Comparison of ENCODE assay signal across 8 mouse cellular contexts in the genomic region with DNA sequence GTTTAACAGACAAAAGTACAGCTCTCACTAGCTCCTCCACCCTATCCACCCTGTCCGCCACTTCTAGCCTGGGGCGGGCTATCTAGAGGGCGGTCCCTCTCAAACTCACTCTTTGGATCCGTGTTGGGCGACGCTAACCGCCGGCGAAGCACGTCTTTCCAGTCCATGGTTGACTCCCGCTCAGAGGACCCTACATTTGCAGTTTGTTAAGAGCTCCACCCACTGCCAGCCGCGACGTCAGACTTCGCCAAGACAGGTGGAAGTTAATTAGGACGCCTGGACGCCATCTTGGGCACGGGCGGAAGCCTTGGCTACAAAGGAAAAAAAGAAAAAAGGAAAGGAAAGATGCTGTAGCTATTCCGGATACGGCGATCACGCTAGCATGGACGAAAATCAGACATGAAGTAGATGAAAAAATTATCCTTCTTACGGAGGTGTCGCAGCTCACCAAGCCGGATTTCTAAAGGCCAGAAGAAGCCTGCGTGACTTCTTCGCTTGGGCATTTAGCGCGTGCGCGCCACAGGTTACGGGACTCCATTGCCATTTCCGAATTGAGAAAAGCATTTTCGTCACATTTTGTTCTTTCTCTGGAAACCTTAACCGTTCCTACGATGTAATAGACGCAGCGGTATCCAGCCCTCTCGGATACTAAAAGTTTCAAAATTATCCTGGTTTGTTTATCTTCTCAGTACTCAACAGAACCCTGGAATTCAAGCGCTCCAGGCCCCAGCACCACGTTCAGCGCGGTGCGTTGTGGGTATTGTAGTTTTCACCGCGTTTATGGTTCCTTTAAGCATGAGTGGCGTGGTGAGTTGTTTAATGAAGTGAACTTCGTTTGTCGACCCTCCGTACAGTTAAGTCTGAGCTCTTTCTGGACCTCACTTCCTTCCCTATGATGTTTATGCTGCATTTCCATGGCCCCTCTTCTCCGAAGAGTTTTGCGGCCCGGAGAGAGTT. TPM values are rescaled to one million over a fixed set of nuclear protein-coding genes. Genes with fewer than 3 reads are reported as not detected.
DNase-seq lines count a peak whose midpoint lies in the region; ATAC-seq lines count a peak whose summit lies in the region.

Gene Ppp2r3c, minus strand, starts transcription at position 514 of the 957 bp plus-strand sequence.

- H3K9ac ChIP-seq in forebrain, embryonic 14.5 days (ENCODE audit: low read length): peak within 1 kb of the TSS; percentile 79
- peak within 1 kb of the TSS; percentile 63 for H3K9ac ChIP-seq in neural tube, embryonic 15.5 days (replicated peaks)

- H3K4me2 ChIP-seq in forebrain, embryonic 14.5 days (ENCODE audit: low read length): peak within 1 kb of the TSS; percentile 74
- H3K4me2 ChIP-seq in neural tube, embryonic 15.5 days: peak within 1 kb of the TSS; percentile 57

- no peaks in the 10 kb centered on the region for H3K9me3 ChIP-seq in forebrain, embryonic 14.5 days (replicated peaks; ENCODE audit: control insufficient read depth, low read length)
- no peaks in the 10 kb centered on the region for H3K9me3 ChIP-seq in neural tube, embryonic 15.5 days (replicated peaks)

- peaks cover 14% of the 10 kb centered on the region for H3K36me3 ChIP-seq in forebrain, embryonic 14.5 days (ENCODE audit: control insufficient read depth, insufficient read depth, low read length)
- peaks cover 10% of the 10 kb centered on the region for H3K36me3 ChIP-seq in neural tube, embryonic 15.5 days

- no peaks in the 10 kb centered on the region for H3K27me3 ChIP-seq in forebrain, embryonic 14.5 days (replicated peaks; ENCODE audit: control insufficient read depth, insufficient read depth, low read length)
- H3K27me3 ChIP-seq in neural tube, embryonic 15.5 days (replicated peaks): no peaks in the 10 kb centered on the region

- intact Hi-C loops in heart, postnatal 14 days (cut with DNase I): loop anchor here (10.0 kb wide), 1 partner anchor 532 kb away; the partner anchor contains the start of gene Brms1l

- WGBS in forebrain, embryonic 14.5 days: under 1% methylated on average over 55 of the region's 55 CpGs
- under 1% methylated on average over 55 of the region's 55 CpGs for WGBS in neural tube, embryonic 15.5 days

- ATAC-seq in forebrain, embryonic 14.5 days: peak; percentile 96
- ATAC-seq in neural tube, embryonic 15.5 days (ENCODE audit: low FRiP score): peak; percentile 95

- H3K27ac ChIP-seq in forebrain, embryonic 14.5 days (ENCODE audit: low read depth, low read length): peak within 1 kb of the TSS; percentile 87
- peak within 1 kb of the TSS; percentile 84 for H3K27ac ChIP-seq in neural tube, embryonic 15.5 days (replicated peaks)

- peak within 1 kb of the TSS; percentile 69 for H3K4me3 ChIP-seq in forebrain, embryonic 14.5 days (ENCODE audit: low read depth, low read length)
- H3K4me3 ChIP-seq in neural tube, embryonic 15.5 days (replicated peaks): peak within 1 kb of the TSS; percentile 59

- H3K4me1 ChIP-seq in forebrain, embryonic 14.5 days (ENCODE audit: control insufficient read depth, insufficient read depth, low read length): peaks cover 17% of the 10 kb centered on the region
- H3K4me1 ChIP-seq in neural tube, embryonic 15.5 days: peaks cover 31% of the 10 kb centered on the region

- peak; percentile 97 for DNase-seq in ES-CJ7 (ENCODE audit: low read depth, low spot score)
- DNase-seq in cerebellum, adult 11 months: peak; percentile 81
- peak; percentile 98 for DNase-seq in forebrain, embryonic 14.5 days (ENCODE audit: low spot score)
- DNase-seq in heart, postnatal 14 days: peak; percentile 88 to 89
- peak; percentile 93 for DNase-seq in layer of hippocampus, adult 11-12 months (ENCODE audit: low spot score)
- DNase-seq in lung, adult 18-20 months: peak; percentile 95 to 96
- DNase-seq in testis, postnatal 14 days (ENCODE audit: low spot score): peak; percentile 90

RNA-seq across cellular contexts. Expression of gene Ppp2r3c, which starts in this region (rescaled TPM):
- 24.0 and 26.5 TPM in 2 replicates for polyA plus RNA-seq in forebrain, embryonic 14.5 days (2014; fragmentation: Nextera tagmentation; extraction: Ambion mirVana)
- total RNA-seq in heart, postnatal 14 days (2021): 1 to 10 TPM; 8.3 to 8.9 TPM
- 19.6 and 22.2 TPM in 2 replicates for polyA plus RNA-seq in neural tube, embryonic 15.5 days (2015; fragmentation: Nextera tagmentation; extraction: Ambion mirVana)

Comparison
In these comparisons a context has a peak if more than half of its experiments do, and no peak if none do; other contexts are left out.
1. Peak in every context shown above with its lines: DNase-seq, ATAC-seq, H3K4me3 ChIP-seq and H3K27ac ChIP-seq.